Mouse (Mus musculus) hindbrain, embryonic 14.5 days (tissue): ENCODE measurements around the gene Mvb12b. TPM values are rescaled to one million over a fixed set of nuclear protein-coding genes. Genes with fewer than 3 reads are reported as not detected.

Source experiments
- ATAC-seq: fragments of 200-750 bp; cut with Nextera tagmentation; 2 replicates; pipeline ENCODE4 v1.8.0; 2017; ENCODE audit warnings: moderate number of reproducible peaks, mild to moderate bottlenecking, moderate TSS enrichment, moderate library complexity; ENCODE audit not compliant: low FRiP score
- DNase-seq: peaks from one replicate; pipeline ENCODE4 v3.0.0-alpha.2; 2015; ENCODE audit warnings: low spot score
- H3K27ac ChIP-seq: fragments of 300-500 bp; sonication (generic); 2 replicates; pipeline ENCODE4 v1.5.1; 2014; ENCODE audit warnings: mild to moderate bottlenecking, moderate library complexity
- H3K27me3 ChIP-seq: fragments of 300-500 bp; sonication (generic); 2 replicates; pipeline ENCODE4 v1.6.1; 2014; ENCODE audit warnings: mild to moderate bottlenecking, low read length, mixed read lengths; ENCODE audit not compliant: control insufficient read depth, insufficient read depth
- H3K36me3 ChIP-seq: fragments of 300-500 bp; sonication (generic); replicated peaks from 2 replicates; pipeline ENCODE4 v1.6.1; 2014; ENCODE audit not compliant: control insufficient read depth, insufficient read depth
- H3K4me1 ChIP-seq: fragments of 300-500 bp; sonication (generic); replicated peaks from 2 replicates; pipeline ENCODE4 v1.6.1; 2014; ENCODE audit warnings: antibody characterized with exemption, low read length, mixed read lengths; ENCODE audit not compliant: control insufficient read depth, insufficient read depth
- H3K4me2 ChIP-seq: fragments of 300-500 bp; sonication (generic); replicated peaks from 2 replicates; pipeline ENCODE4 v1.6.1; 2014; ENCODE audit warnings: mild to moderate bottlenecking, moderate library complexity
- H3K4me3 ChIP-seq: fragments of 300-500 bp; sonication (generic); replicated peaks from 2 replicates; pipeline ENCODE4 v1.5.1; 2014; ENCODE audit warnings: mild to moderate bottlenecking, low read length
- H3K9ac ChIP-seq: fragments of 300-500 bp; sonication (generic); 2 replicates; pipeline ENCODE4 v1.6.1; 2014
- H3K9me3 ChIP-seq: fragments of 300-500 bp; sonication (generic); 2 replicates; pipeline ENCODE4 v1.6.1; 2016; ENCODE audit warnings: low read length; ENCODE audit not compliant: control insufficient read depth
- WGBS: fragments of 180-500 bp; shearing (Covaris S2); extraction: QIAGEN DNeasy Blood & Tissue Kit; methylation state at CpG from one replicate; pipeline ENCODE4 v1.1.7; 2014; 5-methylcytosine and 5-hydroxymethylcytosine counted together
- polyA plus RNA-seq: library from polyadenylated mRNA; unstranded; fragments of >200 nt; fragmentation: Nextera tagmentation; extraction: Ambion mirVana; gene quantifications from 2 replicates; pipeline ENCODE4 v1.2.1, GENCODE M21; 2014

Gene Mvb12b
- polyA plus RNA-seq, 1 experiment from 2014 or later = 48.0 TPM

- DNase-seq (no peak), ATAC-seq (no peak)
- peaks cover 43% of the 10 kb centered on the region for H3K36me3 ChIP-seq
- no peak overlapping the region for H3K4me2 ChIP-seq
- WGBS = 67% methylated on average over 8 of the region's 8 CpGs
- no peak overlapping the region for H3K9ac ChIP-seq
- H3K27me3 ChIP-seq = no peaks in the 10 kb centered on the region
- peak overlapping the region; percentile 43; the same call in 1 of the 2 replicates for H3K27ac ChIP-seq
- H3K4me3 ChIP-seq = no peak overlapping the region
- H3K9me3 ChIP-seq = no peaks in the 10 kb centered on the region
- H3K4me1 ChIP-seq = peaks cover 30% of the 10 kb centered on the region
Observed at GRCm38 (mm10) chr2:33801336-33801735, 86.4 kb downstream of the Mvb12b start.

GRCm38 (mm10) chr2:33800221-33800620, 87.5 kb downstream of the Mvb12b start:
- no peak overlapping the region for H3K4me2 ChIP-seq
- ATAC-seq (no peak), DNase-seq (no peak)
- H3K4me1 ChIP-seq = peaks cover 41% of the 10 kb centered on the region
- peaks cover 35% of the 10 kb centered on the region for H3K36me3 ChIP-seq
- H3K27me3 ChIP-seq = no peaks in the 10 kb centered on the region
- no peaks in the 10 kb centered on the region for H3K9me3 ChIP-seq
- no peak overlapping the region for H3K9ac ChIP-seq
- no peak overlapping the region for H3K4me3 ChIP-seq
- WGBS = 87% methylated on average over 6 of the region's 6 CpGs
- H3K27ac ChIP-seq = no peak overlapping the region

- peak; percentile 58 for ATAC-seq
- Histone ChIP-seq H3K4me1 (peaks cover 43% of the 10 kb centered on the region), H3K27ac (peak overlapping the region; percentile 64), H3K9me3 (no peaks in the 10 kb centered on the region), H3K4me2 (no peak overlapping the region), H3K36me3 (peaks cover 36% of the 10 kb centered on the region), H3K4me3 (no peak overlapping the region), H3K27me3 (no peaks in the 10 kb centered on the region), H3K9ac (no peak overlapping the region; the same call in 1 of the 2 replicates)
- 40% methylated on average over 15 of the region's 15 CpGs for WGBS
- DNase-seq = no peak
Observed at GRCm38 (mm10) chr2:33795716-33796472, 91.9 kb downstream of the Mvb12b start.

- no peak overlapping the region for H3K4me2 ChIP-seq
- 86% methylated on average over 7 of the region's 7 CpGs for WGBS
- peak overlapping the region; percentile 64 for H3K27ac ChIP-seq
- no peak for DNase-seq
- no peak overlapping the region for H3K4me3 ChIP-seq
- H3K9me3 ChIP-seq = no peaks in the 10 kb centered on the region
- H3K27me3 ChIP-seq = no peaks in the 10 kb centered on the region
- H3K9ac ChIP-seq = no peak overlapping the region
- ATAC-seq = 0 out of 2 replicates have a peak, but pooled peaks have one; percentile 3
- peaks cover 50% of the 10 kb centered on the region for H3K4me1 ChIP-seq
- peaks cover 30% of the 10 kb centered on the region for H3K36me3 ChIP-seq
Observed at GRCm38 (mm10) chr2:33795001-33795580, 92.7 kb downstream of the Mvb12b start.

- 58% methylated on average over 9 of the region's 9 CpGs for WGBS
- peak overlapping the region; percentile 64 for H3K27ac ChIP-seq
- no peak for ATAC-seq
- no peak overlapping the region for H3K4me2 ChIP-seq
- 0 out of 2 replicates have a peak overlapping the region, but pooled peaks have one; percentile 25 for H3K9ac ChIP-seq
- H3K4me3 ChIP-seq = no peak overlapping the region
- DNase-seq = no peak
- peaks cover 56% of the 10 kb centered on the region for H3K4me1 ChIP-seq
- no peaks in the 10 kb centered on the region for H3K27me3 ChIP-seq
- no peaks in the 10 kb centered on the region for H3K9me3 ChIP-seq
- H3K36me3 ChIP-seq = peaks cover 30% of the 10 kb centered on the region
Observed at GRCm38 (mm10) chr2:33794483-33794882, 93.3 kb downstream of the Mvb12b start.

- peaks cover 71% of the 10 kb centered on the region for H3K4me1 ChIP-seq
Observed at GRCm38 (mm10) chr2:33790301-33790700, 97.4 kb downstream of the Mvb12b start.

GRCm38 (mm10) chr2:33789732-33790131, 98.0 kb downstream of the Mvb12b start:
- peaks cover 26% of the 10 kb centered on the region for H3K36me3 ChIP-seq
- no peak for DNase-seq
- ATAC-seq = no peak
- H3K4me1 ChIP-seq = peaks cover 69% of the 10 kb centered on the region
- H3K4me2 ChIP-seq = 0 out of 2 replicates have a peak overlapping the region, but pooled peaks have one; percentile 4
- H3K9ac ChIP-seq = peak overlapping the region; percentile 36; the same call in 1 of the 2 replicates
- no peaks in the 10 kb centered on the region for H3K9me3 ChIP-seq
- peak overlapping the region; percentile 89 for H3K27ac ChIP-seq
- no peak overlapping the region for H3K4me3 ChIP-seq
- no peaks in the 10 kb centered on the region for H3K27me3 ChIP-seq
- 43% methylated on average over 9 of the region's 9 CpGs for WGBS

More at GRCm38 (mm10) chr2:33790301-33790700, 97.4 kb downstream of the Mvb12b start:
- Histone ChIP-seq H3K4me3 (no peak overlapping the region), H3K9me3 (no peaks in the 10 kb centered on the region), H3K36me3 (peaks cover 26% of the 10 kb centered on the region), H3K9ac (no peak overlapping the region), H3K27ac (peak overlapping the region; percentile 89), H3K27me3 (no peaks in the 10 kb centered on the region), H3K4me2 (no peak overlapping the region)
- DNase-seq (no peak), ATAC-seq (no peak)
- 43% methylated on average over 5 of the region's 5 CpGs for WGBS

- no peak for ATAC-seq
- Histone ChIP-seq H3K4me2 (0 out of 2 replicates have a peak overlapping the region, but pooled peaks have one; percentile 4), H3K36me3 (peaks cover 26% of the 10 kb centered on the region), H3K27me3 (no peaks in the 10 kb centered on the region), H3K27ac (peak overlapping the region; percentile 89), H3K4me3 (no peak overlapping the region), H3K9ac (peak overlapping the region; percentile 36; the same call in 1 of the 2 replicates), H3K9me3 (no peaks in the 10 kb centered on the region), H3K4me1 (peaks cover 69% of the 10 kb centered on the region)
- WGBS = 13% methylated on average over 6 of the region's 6 CpGs
- DNase-seq = no peak
Observed at GRCm38 (mm10) chr2:33789279-33789678, 98.5 kb downstream of the Mvb12b start.

- 30% methylated on average over 7 of the region's 7 CpGs for WGBS
- Histone ChIP-seq H3K27ac (peak overlapping the region; percentile 89), H3K9ac (0 out of 2 replicates have a peak overlapping the region, but pooled peaks have one; percentile 36), H3K4me3 (no peak overlapping the region), H3K4me1 (peaks cover 65% of the 10 kb centered on the region), H3K36me3 (peaks cover 22% of the 10 kb centered on the region), H3K27me3 (no peaks in the 10 kb centered on the region), H3K4me2 (no peak overlapping the region), H3K9me3 (no peaks in the 10 kb centered on the region)
- ATAC-seq (no peak), DNase-seq (no peak)
Observed at GRCm38 (mm10) chr2:33788851-33789250, 98.9 kb downstream of the Mvb12b start.
